Mouse (Mus musculus): Measurements from ENCODE around the gene Ttn. TPM values are rescaled to one million over a fixed set of nuclear protein-coding genes. Genes with fewer than 3 reads are reported as not detected.
"Not testable (repeated sequence)": the region's sequence is repeated elsewhere in the genome, so short reads cannot be mapped to it uniquely, and the experiment has no call there.

Gene Ttn
- under 0.01 TPM in 1 of 2 replicates, not detected in the other for total RNA-seq (2017)

DNA sequence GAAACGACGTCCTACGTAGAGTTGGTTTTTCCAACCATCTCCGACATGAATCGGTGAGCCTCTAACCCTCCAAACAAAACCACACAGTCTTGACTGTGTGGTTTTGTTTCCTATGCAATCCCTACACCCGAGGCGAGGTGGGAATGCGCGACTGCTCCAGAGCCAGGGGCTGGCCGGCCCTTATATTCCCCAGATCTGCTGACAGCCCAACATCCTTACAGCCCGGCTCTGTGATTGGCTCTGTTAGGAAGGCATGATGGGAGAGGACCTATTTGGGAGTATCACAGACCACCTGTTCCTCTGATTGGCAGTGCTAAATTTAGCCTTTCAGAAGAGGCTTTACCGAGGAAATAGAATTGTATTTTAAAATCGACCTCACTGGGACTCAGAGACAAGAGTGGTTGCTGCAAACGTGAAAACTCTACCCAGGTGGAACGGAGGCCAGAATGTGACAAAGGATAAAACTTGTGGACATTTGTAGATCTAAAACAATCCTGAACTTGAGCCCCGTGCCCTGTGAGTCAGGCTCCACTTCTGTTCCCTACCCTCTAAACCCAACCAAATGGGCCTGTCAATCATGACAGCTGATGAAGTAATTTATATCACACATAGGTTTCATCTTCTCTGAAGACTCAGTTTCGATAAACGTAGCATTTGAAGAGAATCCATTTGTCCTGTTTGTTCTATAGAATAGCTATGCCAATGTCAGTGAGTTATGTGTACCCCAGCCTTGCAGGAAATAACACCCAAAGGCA lies at the start of gene Ttn:
Gene Ttn, minus strand, starts transcription at position 157 of the 755 bp plus-strand sequence.
- ATAC-seq (replicated peaks; ENCODE audit: low read depth, poor library complexity, severe bottlenecking) = no peak

DNA sequence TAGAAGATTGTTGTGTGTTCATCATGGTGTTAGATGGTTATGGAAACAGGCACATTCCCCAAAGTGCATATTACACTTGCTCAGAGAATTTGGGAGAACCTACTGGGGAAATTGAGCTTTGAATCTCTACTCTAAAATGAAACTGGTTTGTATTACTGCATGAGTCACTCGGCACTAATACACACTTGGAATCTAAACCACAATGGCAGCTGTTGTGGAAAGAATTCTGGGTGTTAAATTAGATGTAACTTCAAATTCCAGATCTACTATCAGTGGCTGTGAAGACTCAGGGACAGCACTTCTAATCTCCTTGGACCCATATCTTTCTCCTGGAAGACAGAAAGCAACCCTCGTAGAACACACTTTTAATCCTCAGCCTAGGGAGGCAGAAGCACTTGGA lies 38.3 kb upstream of the Ttn start:
- ATAC-seq (replicated peaks; ENCODE audit: low read depth, poor library complexity, severe bottlenecking) = no peak

- no peak for ATAC-seq (replicated peaks; ENCODE audit: low read depth, poor library complexity, severe bottlenecking)
These were observed 35.4 kb upstream of the Ttn start for GRCm38 (mm10) chr2:77017735-77018134.

DNA sequence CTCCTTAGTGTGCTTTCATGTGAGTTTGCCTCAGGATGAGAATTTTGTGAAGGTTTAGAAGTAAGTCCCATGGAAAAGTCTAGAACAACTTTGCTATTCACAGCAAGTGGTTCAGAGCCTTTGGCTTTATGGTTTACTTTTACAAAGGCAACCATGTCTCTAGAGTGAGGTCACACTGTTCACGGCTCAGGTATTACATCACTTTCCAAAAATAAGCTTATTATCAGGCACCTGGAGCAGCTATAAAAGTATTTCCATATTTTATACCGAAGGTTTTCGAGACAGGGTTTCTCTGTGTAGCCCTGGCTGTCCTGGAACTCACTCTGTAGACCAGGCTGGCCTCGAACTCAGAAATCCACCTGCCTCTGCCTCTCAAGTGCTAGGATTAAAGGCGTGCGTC lies 31.1 kb upstream of the Ttn start:
- not testable (repeated sequence) for ATAC-seq (replicated peaks; ENCODE audit: low read depth, poor library complexity, severe bottlenecking)

DNA sequence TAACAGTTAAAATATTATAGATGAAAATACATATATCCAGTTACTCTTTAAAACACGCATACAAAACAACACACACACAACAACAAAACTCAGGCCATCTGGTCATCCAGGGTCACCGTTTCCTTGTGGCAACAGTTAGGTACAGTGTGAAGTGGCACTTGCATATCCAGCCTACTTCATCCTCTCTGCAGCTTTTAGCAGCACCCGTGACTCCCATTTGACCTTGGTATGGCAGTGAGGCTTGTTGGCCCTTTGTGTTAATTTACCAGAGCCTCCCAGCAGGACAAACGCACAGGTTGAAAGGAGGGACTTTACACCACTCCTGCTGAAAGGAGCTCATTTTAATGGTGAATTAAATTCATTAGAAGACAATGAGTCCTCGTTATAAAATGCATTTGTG lies 29.6 kb upstream of the Ttn start:
- ATAC-seq (replicated peaks; ENCODE audit: low read depth, poor library complexity, severe bottlenecking) = no peak

- no peak for ATAC-seq (replicated peaks; ENCODE audit: low read depth, poor library complexity, severe bottlenecking)
These were observed 24.7 kb upstream of the Ttn start for GRCm38 (mm10) chr2:77007015-77007414.

GRCm38 (mm10) chr2:77003148-77003547 lies 20.8 kb upstream of the Ttn start:
- no peak for ATAC-seq (replicated peaks; ENCODE audit: low read depth, poor library complexity, severe bottlenecking)

DNA sequence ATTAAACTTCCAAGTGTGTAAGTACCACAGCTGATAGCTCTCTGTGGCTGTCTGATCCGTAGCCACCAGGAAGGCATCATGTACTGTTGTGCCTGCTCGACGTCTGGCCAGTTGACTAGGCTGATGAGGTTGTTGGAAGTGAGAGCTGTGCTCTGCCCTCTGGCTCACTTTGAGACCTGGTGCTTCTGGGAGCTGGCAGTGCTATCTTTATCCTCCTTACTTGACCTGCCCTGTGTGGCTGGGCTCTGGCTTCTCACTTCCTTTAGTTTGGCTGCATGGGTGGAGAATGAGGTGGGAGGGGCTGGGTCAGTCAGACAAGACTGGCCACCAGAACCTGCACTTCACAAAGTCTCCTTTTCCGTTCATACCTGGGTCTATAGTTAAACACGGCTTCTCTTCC lies 16.0 kb upstream of the Ttn start:
- no peak for ATAC-seq (replicated peaks; ENCODE audit: low read depth, poor library complexity, severe bottlenecking)

DNA sequence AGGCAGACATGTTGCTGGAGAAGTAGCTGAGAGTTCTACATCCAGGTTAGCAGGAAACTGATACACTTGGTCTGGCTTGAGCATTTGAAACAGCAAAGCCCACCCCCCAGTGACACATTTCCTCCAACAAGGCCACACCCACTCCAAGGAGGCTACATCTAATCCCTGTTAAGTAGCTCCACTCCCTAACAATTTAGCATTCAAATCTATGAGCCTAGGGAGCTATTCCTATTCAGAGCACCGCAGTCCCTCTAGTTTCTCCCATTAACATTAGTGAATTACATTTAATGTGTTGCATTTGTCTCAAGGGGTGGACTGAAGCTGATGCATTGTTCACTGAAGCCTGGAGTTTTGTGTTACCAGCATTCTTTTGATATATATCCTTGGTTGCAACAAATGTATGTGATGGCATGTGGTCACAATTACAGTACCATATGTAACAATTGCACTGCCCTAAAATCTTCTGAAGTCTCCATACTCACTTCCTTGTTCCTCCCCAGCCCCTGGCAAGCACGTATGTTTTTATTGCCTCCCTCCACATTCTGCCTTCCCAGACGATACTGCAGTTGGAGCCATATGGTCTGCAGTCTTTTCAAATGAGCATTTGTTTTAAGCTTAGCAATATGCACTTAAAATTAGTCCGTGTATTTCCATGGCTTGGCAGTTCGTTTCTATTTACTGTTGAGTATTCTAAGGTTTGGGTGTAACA lies 10.3 kb upstream of the Ttn start:
- no peak for ATAC-seq (replicated peaks; ENCODE audit: low read depth, poor library complexity, severe bottlenecking)

- no peak for ATAC-seq (replicated peaks; ENCODE audit: low read depth, poor library complexity, severe bottlenecking)
These were observed 5.0 kb upstream of the Ttn start for GRCm38 (mm10) chr2:76987317-76987716.

GRCm38 (mm10) chr2:76984384-76984783 lies 2.0 kb upstream of the Ttn start:
- no peak for ATAC-seq (replicated peaks; ENCODE audit: low read depth, poor library complexity, severe bottlenecking)

- ATAC-seq (replicated peaks; ENCODE audit: low read depth, poor library complexity, severe bottlenecking) = no peak
These were observed 1.3 kb upstream of the Ttn start for GRCm38 (mm10) chr2:76983601-76984000.

DNA sequence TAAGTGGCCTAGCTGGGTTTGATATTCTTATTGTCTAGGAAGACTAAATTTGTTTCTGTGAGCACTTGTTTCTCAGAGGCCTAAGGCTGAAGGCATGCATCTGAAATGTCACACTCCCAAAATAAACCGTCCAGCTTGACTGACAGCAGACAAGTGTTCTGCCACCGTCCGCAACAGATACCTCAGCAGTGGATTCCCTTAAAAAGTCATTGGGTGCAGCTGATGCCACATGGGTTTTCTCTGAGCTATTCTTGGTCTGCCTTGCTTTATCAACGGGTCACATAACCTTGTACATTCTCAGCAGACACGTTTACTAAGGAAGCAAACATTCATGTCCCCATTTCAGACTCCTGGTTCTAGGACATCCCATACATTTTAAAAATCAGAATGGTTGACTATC lies 630 bp downstream of the Ttn start:
- no peak for ATAC-seq (replicated peaks; ENCODE audit: low read depth, poor library complexity, severe bottlenecking)

DNA sequence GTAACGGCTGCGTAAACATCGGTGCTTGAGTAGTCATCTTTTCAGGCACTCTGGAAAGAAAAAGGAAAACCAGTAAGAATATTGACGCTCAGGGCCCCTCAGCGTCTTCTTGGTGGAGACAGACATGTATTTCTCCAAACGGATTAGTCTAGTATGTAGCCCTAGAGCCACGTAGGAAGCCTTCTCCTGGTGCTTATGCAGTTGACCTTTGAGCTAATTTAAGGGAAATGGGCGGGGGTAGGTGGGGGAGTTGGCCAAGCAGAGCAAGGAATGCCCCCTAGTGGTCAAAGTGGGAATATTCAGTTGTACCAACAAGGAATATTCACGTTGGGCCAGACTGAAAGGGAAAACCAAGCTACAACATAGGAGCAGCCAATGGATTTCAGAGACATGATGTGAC lies 2.2 kb downstream of the Ttn start:
- ATAC-seq (replicated peaks; ENCODE audit: low read depth, poor library complexity, severe bottlenecking) = peak; percentile 97

DNA sequence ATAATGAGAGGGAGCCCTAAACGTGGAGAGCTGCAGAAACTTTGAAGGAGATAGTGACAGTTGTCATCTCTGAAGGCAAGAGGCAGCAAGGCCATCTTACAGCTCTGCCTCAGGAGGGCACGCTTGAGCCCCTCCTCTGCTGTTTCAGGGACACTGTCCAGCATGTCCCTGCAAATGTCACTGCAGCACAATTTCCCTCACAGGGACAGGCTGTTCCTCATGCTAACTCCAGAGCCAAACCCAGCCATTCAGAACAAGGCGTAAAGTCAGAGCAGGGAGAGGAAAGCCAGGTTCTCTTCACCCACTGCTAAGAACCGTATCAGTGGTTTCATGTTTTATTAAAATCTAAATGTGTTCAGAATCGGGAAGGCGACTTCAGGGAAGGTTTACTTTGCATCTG lies 4.7 kb downstream of the Ttn start:
- ATAC-seq (replicated peaks; ENCODE audit: low read depth, poor library complexity, severe bottlenecking) = no peak

DNA sequence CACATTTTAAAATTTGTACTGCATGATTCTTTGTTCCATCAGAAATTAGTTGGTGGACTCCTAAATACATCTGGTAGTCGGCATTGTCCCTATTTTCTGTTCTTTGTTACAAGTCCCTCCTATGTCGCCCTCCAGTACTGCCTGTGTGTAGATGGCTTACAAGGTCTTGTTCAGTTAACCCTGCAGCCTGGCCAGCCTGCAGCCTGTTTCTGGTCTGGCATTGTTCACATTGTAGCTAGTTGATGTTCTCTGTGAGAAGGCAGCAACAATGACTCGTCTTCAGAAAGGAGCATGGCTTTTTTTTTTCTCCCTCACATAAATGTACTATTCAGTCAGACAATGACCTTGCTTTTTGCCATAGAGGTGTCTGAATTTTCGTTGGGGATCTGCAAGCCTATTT lies 10.3 kb downstream of the Ttn start:
- ATAC-seq (replicated peaks; ENCODE audit: low read depth, poor library complexity, severe bottlenecking) = no peak

- no peak for ATAC-seq (replicated peaks; ENCODE audit: low read depth, poor library complexity, severe bottlenecking)
These were observed 11.3 kb downstream of the Ttn start for GRCm38 (mm10) chr2:76971069-76971468.

DNA sequence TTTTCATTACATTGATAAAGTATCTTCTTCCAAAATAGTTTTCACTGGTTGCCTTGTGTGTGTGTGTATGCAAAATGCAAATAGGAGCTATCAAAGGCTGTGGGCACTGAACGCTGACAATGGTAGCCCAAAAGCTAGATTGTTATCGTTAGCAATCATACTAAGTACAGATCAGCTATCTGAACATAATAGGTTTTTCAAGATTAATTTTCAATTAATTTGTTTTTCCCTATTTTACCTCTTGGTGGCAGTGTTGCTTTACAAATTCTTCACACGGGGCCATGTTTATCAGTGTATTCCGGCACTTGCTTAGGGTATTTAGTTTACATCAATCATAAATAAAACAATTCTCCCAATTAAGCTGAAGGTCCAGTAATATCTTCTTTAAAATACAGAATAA lies 11.7 kb downstream of the Ttn start:
- peak; percentile 64 for ATAC-seq (replicated peaks; ENCODE audit: low read depth, poor library complexity, severe bottlenecking)

GRCm38 (mm10) chr2:76970204-76970603 lies 12.1 kb downstream of the Ttn start:
- peak; percentile 16 for ATAC-seq (replicated peaks; ENCODE audit: low read depth, poor library complexity, severe bottlenecking)

DNA sequence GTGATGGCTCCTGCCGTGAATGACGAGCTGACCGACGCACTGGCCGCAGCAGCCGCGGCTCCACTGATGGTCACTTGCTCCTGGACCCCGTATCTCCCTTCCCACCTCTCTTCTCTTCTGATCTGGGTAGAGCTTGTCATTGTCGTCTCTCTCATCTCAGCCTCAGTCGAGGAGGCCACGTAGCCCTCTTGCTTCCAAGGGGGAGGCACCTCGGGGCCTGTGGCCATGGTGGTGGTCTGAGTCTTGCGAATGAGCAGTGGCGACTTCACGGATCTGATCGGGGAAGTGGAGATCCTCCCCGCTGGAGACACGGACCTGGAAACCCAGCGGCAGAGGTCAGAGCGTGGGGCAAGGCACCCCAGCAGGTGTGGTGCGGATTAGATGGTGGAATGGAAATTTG lies 12.7 kb downstream of the Ttn start:
- ATAC-seq (replicated peaks; ENCODE audit: low read depth, poor library complexity, severe bottlenecking) = no peak

- ATAC-seq (replicated peaks; ENCODE audit: low read depth, poor library complexity, severe bottlenecking) = peak; percentile 92
These were observed 13.4 kb downstream of the Ttn start for GRCm38 (mm10) chr2:76968919-76969318.

DNA sequence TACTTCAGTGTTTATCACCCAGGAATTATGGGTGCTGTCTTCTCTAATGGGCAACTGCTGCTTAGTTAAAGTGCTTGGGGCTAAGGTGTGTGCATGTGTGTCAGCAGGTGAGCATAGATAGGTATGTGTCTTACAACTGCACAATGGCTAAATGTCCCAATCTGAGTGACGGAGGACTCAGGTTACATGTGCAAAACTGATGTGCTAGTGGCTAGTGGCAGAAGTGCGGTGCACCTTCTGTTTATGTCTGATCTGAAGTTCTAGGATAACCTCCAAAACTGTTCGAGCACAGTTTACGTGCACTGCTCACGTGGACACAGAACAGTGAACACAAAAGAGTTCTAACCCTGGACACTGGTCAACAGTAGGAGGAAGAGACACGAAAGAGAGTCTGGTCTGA lies 15.8 kb downstream of the Ttn start:
- ATAC-seq (replicated peaks; ENCODE audit: low read depth, poor library complexity, severe bottlenecking) = no peak

Data from common myeloid progenitor, adult 5-6 weeks (primary cell).